Mouse (Mus musculus) CD4-positive, CD25-positive, alpha-beta regulatory T cell, adult 9 weeks (primary cell): ENCODE measurements around the gene Zfp119a. TPM values are rescaled to one million over a fixed set of nuclear protein-coding genes. Genes with fewer than 3 reads are reported as not detected.

Experiments
- polyA plus RNA-seq: library from polyadenylated mRNA; unstranded; fragments of 100-300 nt; shearing (Covaris generic); gene quantifications from one replicate; pipeline ENCODE4 v1.2.1, GENCODE M21; 2017

Zfp119a gene
- 26.8 TPM for polyA plus RNA-seq

GRCm38 (mm10) chr17:55878636-55879369 is at the start of gene Zfp119a:
Gene Zfp119a (minus strand): TSS chr17:55878930.

Other genes starting within 250 kb of the Zfp119a start
- gene Pot1b, start 166.3 kb downstream of the Zfp119a start, polyA plus RNA-seq: 23.4 TPM
- gene Adgre4, start 128.9 kb downstream of the Zfp119a start, polyA plus RNA-seq: 1.2 TPM
- gene Zfp959, start 13.2 kb upstream of the Zfp119a start, polyA plus RNA-seq: 31.1 TPM
- gene Zfp119b, start 70.6 kb upstream of the Zfp119a start, polyA plus RNA-seq: 15.2 TPM
- 48.5 TPM for gene Ebi3, start 73.7 kb upstream of the Zfp119a start, polyA plus RNA-seq
- gene Yju2, start 80.2 kb upstream of the Zfp119a start, polyA plus RNA-seq: 40.2 TPM
- gene Shd, start 91.5 kb upstream of the Zfp119a start, polyA plus RNA-seq: 0.19 TPM
- not detected for gene Fsd1, start 107.6 kb upstream of the Zfp119a start, polyA plus RNA-seq
- 0.24 TPM for gene Stap2, start 126.7 kb upstream of the Zfp119a start, polyA plus RNA-seq
- 29.7 TPM for gene Mpnd, start 126.8 kb upstream of the Zfp119a start, polyA plus RNA-seq
- gene Sh3gl1, start 157.7 kb upstream of the Zfp119a start, polyA plus RNA-seq: 149 TPM
- gene Chaf1a, start 161.5 kb upstream of the Zfp119a start, polyA plus RNA-seq: 0.52 TPM
- gene Ubxn6, start 196.1 kb upstream of the Zfp119a start, polyA plus RNA-seq: 82.8 TPM
- 145 TPM for gene Hdgfl2, start 200.7 kb upstream of the Zfp119a start, polyA plus RNA-seq
- gene Plin4, start 230.9 kb upstream of the Zfp119a start, polyA plus RNA-seq: not detected
- not detected for gene Plin5, start 238.7 kb upstream of the Zfp119a start, polyA plus RNA-seq
- not detected for gene Lrg1, start 243.1 kb upstream of the Zfp119a start, polyA plus RNA-seq